In genomic region chr14:61137410-61137809, GRCm38 (mm10) we compare ENCODE assay signal across 25 mouse cellular contexts. TPM values are rescaled to one million over a fixed set of nuclear protein-coding genes. Genes with fewer than 3 reads are reported as not detected.
A peak's percentile ranks its signal among the peaks of the same experiment; 100 is the strongest.
DNase-seq lines count a peak whose midpoint lies in the region; ATAC-seq lines count a peak whose summit lies in the region.
"Had no signal": no experiment of that assay in that cellular context is flagged by ENCODE, and none has a peak within 500 bp of the region (broad histone marks: within the 10 kb centered on the region; RNA-seq: fewer than 3 reads in every experiment).

No protein-coding gene starts in this region.

- no peak overlapping the region for H3K9ac ChIP-seq in hindbrain, embryonic 16.5 days (ENCODE audit: low read depth, low read length)
- no peak overlapping the region for H3K9ac ChIP-seq in neural tube, embryonic 13.5 days
- H3K9ac ChIP-seq in neural tube, embryonic 15.5 days (replicated peaks) = no peak overlapping the region
- H3K9ac ChIP-seq: embryonic facial prominence, embryonic 13.5 days; forebrain, embryonic 13.5 days; heart, embryonic 12.5 days; liver, embryonic 14.5 days; lung, embryonic 15.5 days had no signal

- peaks cover 13% of the 10 kb centered on the region for H3K4me1 ChIP-seq in hindbrain, embryonic 16.5 days (ENCODE audit: control insufficient read depth, insufficient read depth, low read depth, low read length)
- peaks cover 11% of the 10 kb centered on the region; the same call in 1 of the 2 replicates for H3K4me1 ChIP-seq in hindbrain, embryonic 10.5 days (replicated peaks)
- H3K4me1 ChIP-seq in neural tube, embryonic 13.5 days (replicated peaks) = peaks cover 20% of the 10 kb centered on the region
- peaks cover 16% of the 10 kb centered on the region for H3K4me1 ChIP-seq in neural tube, embryonic 15.5 days
- H3K4me1 ChIP-seq: embryonic facial prominence, embryonic 13.5 days; lung, embryonic 15.5 days; neural tube, embryonic 12.5 days had no signal

- H3K9me3 ChIP-seq in hindbrain, embryonic 16.5 days (ENCODE audit: control insufficient read depth, low read length) = no peaks in the 10 kb centered on the region
- no peaks in the 10 kb centered on the region for H3K9me3 ChIP-seq in hindbrain, embryonic 10.5 days
- no peaks in the 10 kb centered on the region for H3K9me3 ChIP-seq in neural tube, embryonic 13.5 days
- H3K9me3 ChIP-seq in neural tube, embryonic 15.5 days (replicated peaks) = no peaks in the 10 kb centered on the region
- H3K9me3 ChIP-seq: embryonic facial prominence, embryonic 13.5 days; forebrain, embryonic 13.5 days; heart, embryonic 12.5 days; lung, embryonic 15.5 days; neural tube, embryonic 12.5 days had no signal

- H3K27ac ChIP-seq in hindbrain, embryonic 16.5 days (ENCODE audit: low read depth, low read length) = peak overlapping the region; percentile 23
- H3K27ac ChIP-seq in hindbrain, embryonic 10.5 days = no peak overlapping the region
- no peak overlapping the region for H3K27ac ChIP-seq in neural tube, embryonic 13.5 days (replicated peaks)
- peak overlapping the region; percentile 82; the same call in 1 of the 2 replicates for H3K27ac ChIP-seq in neural tube, embryonic 15.5 days (replicated peaks)
- H3K27ac ChIP-seq: embryonic facial prominence, embryonic 13.5 days; forebrain, embryonic 13.5 days; left cerebral cortex, adult 2 months; liver, embryonic 14.5 days; lung, embryonic 15.5 days; neural tube, embryonic 12.5 days had no signal

- whole genome bisulfite sequencing in hindbrain, embryonic 16.5 days = 64% methylated on average over 5 of the region's 5 CpGs
- WGBS in hindbrain, embryonic 10.5 days = 77% methylated on average over 5 of the region's 5 CpGs
- 42% methylated on average over 5 of the region's 5 CpGs for WGBS in neural tube, embryonic 13.5 days
- 35% methylated on average over 5 of the region's 5 CpGs for WGBS in neural tube, embryonic 15.5 days

- no peaks in the 10 kb centered on the region for H3K36me3 ChIP-seq in hindbrain, embryonic 16.5 days (ENCODE audit: control insufficient read depth, insufficient read depth, low read length)
- no peaks in the 10 kb centered on the region for H3K36me3 ChIP-seq in hindbrain, embryonic 10.5 days
- no peaks in the 10 kb centered on the region for H3K36me3 ChIP-seq in neural tube, embryonic 13.5 days
- H3K36me3 ChIP-seq in neural tube, embryonic 15.5 days = no peaks in the 10 kb centered on the region
- H3K36me3 ChIP-seq: embryonic facial prominence, embryonic 13.5 days; heart, embryonic 12.5 days; lung, embryonic 15.5 days; neural tube, embryonic 12.5 days had no signal

- no peak for DNase-seq in hindbrain, embryonic 10.5 days (ENCODE audit: low spot score)
- no peak for DNase-seq in neural tube, embryonic 10.5 days (ENCODE audit: extremely low spot score, low spot score)
- DNase-seq in MN1 (ENCODE audit: low spot score) = peak; percentile 88
- DNase-seq in spleen, adult 18-20 months = no peak
- no peak for DNase-seq in thymus, postnatal 25 days
- DNase-seq: adrenal gland, postnatal 10 days; cerebellum, adult 18-20 months; cerebellum, postnatal 25 days; heart, postnatal 10 days; kidney, postnatal 4 days; lung, postnatal 36 days; right cerebral cortex, postnatal 14 days had no signal

- H3K4me3 ChIP-seq in hindbrain, embryonic 16.5 days (ENCODE audit: low read length) = no peak overlapping the region
- no peak overlapping the region for H3K4me3 ChIP-seq in hindbrain, embryonic 10.5 days
- no peak overlapping the region for H3K4me3 ChIP-seq in neural tube, embryonic 13.5 days
- no peak overlapping the region for H3K4me3 ChIP-seq in neural tube, embryonic 15.5 days (replicated peaks)
- H3K4me3 ChIP-seq: lung, embryonic 15.5 days; megakaryocyte, embryonic 14.5 days; neural tube, embryonic 12.5 days had no signal

- ATAC-seq in hindbrain, embryonic 16.5 days = 0 out of 2 replicates have a peak, but pooled peaks have one; percentile 9
- peak; percentile 51; the same call in 1 of the 2 replicates for ATAC-seq in neural tube, embryonic 13.5 days (ENCODE audit: low read depth)
- peak; percentile 33; the same call in 1 of the 2 replicates for ATAC-seq in neural tube, embryonic 15.5 days (ENCODE audit: low FRiP score)
- ATAC-seq: CD4-positive, CD25-positive, alpha-beta regulatory T cell, adult 4 months; intestine, embryonic 16.5 days had no signal

- H3K27me3 ChIP-seq in hindbrain, embryonic 16.5 days (replicated peaks; ENCODE audit: control insufficient read depth, insufficient read depth, low read length) = no peaks in the 10 kb centered on the region
- peaks cover 41% of the 10 kb centered on the region for H3K27me3 ChIP-seq in hindbrain, embryonic 10.5 days (ENCODE audit: insufficient read depth, poor library complexity, severe bottlenecking)
- no peaks in the 10 kb centered on the region for H3K27me3 ChIP-seq in neural tube, embryonic 13.5 days
- no peaks in the 10 kb centered on the region for H3K27me3 ChIP-seq in neural tube, embryonic 15.5 days (replicated peaks)

- no peak overlapping the region for H3K4me2 ChIP-seq in hindbrain, embryonic 16.5 days (ENCODE audit: low read length)
- peak overlapping the region; percentile 63; the same call in 1 of the 2 replicates for H3K4me2 ChIP-seq in neural tube, embryonic 13.5 days
- peak overlapping the region; percentile 64; the same call in 1 of the 2 replicates for H3K4me2 ChIP-seq in neural tube, embryonic 15.5 days

RNA-seq across cellular contexts. Expression of gene Sacs, which starts 0.8 kb away (rescaled TPM):
- polyA plus RNA-seq in hindbrain, embryonic 16.5 days (2015; fragmentation: Nextera tagmentation; extraction: Ambion mirVana) = 5.8 and 6.8 TPM in 2 replicates
- polyA plus RNA-seq in hindbrain, embryonic 10.5 days (2016; fragmentation: Nextera tagmentation; extraction: Ambion mirVana) = 3.1 and 3.2 TPM in 2 replicates
- polyA plus RNA-seq in neural tube, embryonic 13.5 days (2015; fragmentation: Nextera tagmentation; extraction: Ambion mirVana) = 6.5 and 8.0 TPM in 2 replicates
- 7.5 and 8.0 TPM in 2 replicates for polyA plus RNA-seq in neural tube, embryonic 15.5 days (2015; fragmentation: Nextera tagmentation; extraction: Ambion mirVana)

Comparison
In these comparisons a context has a peak if more than half of its experiments do, and no peak if none do; other contexts are left out.
1. H3K27ac ChIP-seq: peak in hindbrain, embryonic 16.5 days (single experiment) and neural tube, embryonic 15.5 days (single experiment); none in hindbrain, embryonic 10.5 days (single experiment) and neural tube, embryonic 13.5 days (single experiment).
2. Peak in every context shown above with its lines, with median percentiles within 50 percentile points of each other: ATAC-seq.